Comparison of ENCODE assay signal across 17 mouse cellular contexts in the genomic region with DNA sequence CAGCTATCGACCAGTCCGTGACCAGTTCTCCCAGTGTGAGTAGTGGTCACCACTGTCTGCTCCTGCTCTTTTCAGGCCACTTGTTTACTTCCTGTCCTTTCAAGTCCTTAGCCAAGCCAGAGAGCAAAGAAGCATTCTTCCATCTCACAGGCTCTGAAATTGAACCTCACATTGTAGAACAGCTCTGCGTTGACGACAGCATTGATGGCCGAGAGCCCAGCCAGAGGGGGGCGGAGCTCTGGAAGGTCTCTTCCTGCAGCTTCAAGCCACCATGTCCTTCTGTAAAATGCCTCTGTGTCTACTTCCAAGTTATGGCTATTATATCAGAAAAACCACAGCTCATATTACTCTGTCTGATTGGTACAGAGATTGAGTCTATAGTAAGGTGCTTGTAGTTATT. TPM values are rescaled to one million over a fixed set of nuclear protein-coding genes. Genes with fewer than 3 reads are reported as not detected.
DNase-seq lines count a peak whose midpoint lies in the region; ATAC-seq and TF ChIP-seq lines count a peak whose summit lies in the region.
"Had no signal": no experiment of that assay in that cellular context is flagged by ENCODE, and none has a peak within 500 bp of the region (broad histone marks: within the 10 kb centered on the region; RNA-seq: fewer than 3 reads in every experiment).

No protein-coding gene starts in this region.

- H3K36me3 ChIP-seq in intestine, postnatal 0 days (ENCODE audit: control insufficient read depth, insufficient read depth), result no peaks in the 10 kb centered on the region
- H3K36me3 ChIP-seq: heart, embryonic 13.5 days; hindbrain, embryonic 15.5 days; liver, embryonic 12.5 days had no signal

- 53% methylated on average over 6 of the region's 6 CpGs for WGBS in intestine, postnatal 0 days

- H3K9ac ChIP-seq in intestine, postnatal 0 days (ENCODE audit: low read depth, low read length), result no peak overlapping the region
- H3K9ac ChIP-seq: heart, embryonic 13.5 days; hindbrain, embryonic 15.5 days; liver, embryonic 12.5 days had no signal

- H3K27me3 ChIP-seq in intestine, postnatal 0 days (replicated peaks; ENCODE audit: control insufficient read depth, insufficient read depth, low read length), result no peaks in the 10 kb centered on the region
- H3K27me3 ChIP-seq: CH12.LX; hindbrain, embryonic 15.5 days; liver, embryonic 12.5 days had no signal

- no peak for TF ChIP-seq CTCF in layer of hippocampus, adult 2 months (conservative IDR thresholded peaks at IDR 0.05)
- TF ChIP-seq CTCF in intestine, postnatal 0 days (IDR thresholded peaks at IDR 0.05; ENCODE audit: low read depth), result no peak

- H3K9me3 ChIP-seq in intestine, postnatal 0 days (ENCODE audit: control insufficient read depth), result no peaks in the 10 kb centered on the region
- H3K9me3 ChIP-seq: heart, embryonic 13.5 days; hindbrain, embryonic 15.5 days; liver, embryonic 12.5 days had no signal

- intact Hi-C loops in heart, postnatal 36 days (cut with DNase I), result no loop called here

- no peak overlapping the region for H3K4me3 ChIP-seq in layer of hippocampus, adult 2 months
- H3K4me3 ChIP-seq in intestine, postnatal 0 days (ENCODE audit: low read depth, low read length), result no peak overlapping the region
- H3K4me3 ChIP-seq: erythroblast, embryonic 14.5 days; heart, embryonic 13.5 days; hindbrain, embryonic 15.5 days; liver, embryonic 12.5 days had no signal

- H3K27ac ChIP-seq in layer of hippocampus, adult 2 months, result no peak overlapping the region
- no peak overlapping the region for H3K27ac ChIP-seq in intestine, postnatal 0 days (ENCODE audit: low read depth, low read length)
- H3K27ac ChIP-seq: heart, embryonic 13.5 days; hindbrain, embryonic 15.5 days; liver, embryonic 12.5 days had no signal

- DNase-seq in heart, adult 18-20 months, result peak; percentile 4 to 11
- DNase-seq in heart, postnatal 36 days, result no peak
- peak; percentile 19 for DNase-seq in layer of hippocampus, adult 11-12 months (ENCODE audit: low spot score)
- DNase-seq in layer of hippocampus, adult 2 months (ENCODE audit: low spot score in 2 of 2), result no peak
- DNase-seq in right cerebral cortex, adult 18-20 months, result peak; percentile 26
- no peak for DNase-seq in right cerebral cortex, postnatal 25 days
- DNase-seq: adrenal gland, adult 8-10 months; cerebellum, adult 18-20 months; spleen, adult 18-20 months had no signal

- no peak for ATAC-seq in intestine, postnatal 0 days
- ATAC-seq: liver, embryonic 12.5 days had no signal

- H3K4me1 ChIP-seq in intestine, postnatal 0 days (replicated peaks; ENCODE audit: control insufficient read depth, insufficient read depth, low read length), result no peaks in the 10 kb centered on the region
- H3K4me1 ChIP-seq: hindbrain, embryonic 15.5 days; liver, embryonic 12.5 days had no signal

- H3K4me2 ChIP-seq in intestine, postnatal 0 days (replicated peaks; ENCODE audit: low read depth), result no peak overlapping the region
- H3K4me2 ChIP-seq: hindbrain, embryonic 15.5 days; liver, embryonic 12.5 days had no signal

RNA-seq across cellular contexts. Expression of gene C8b, which starts 19.6 kb away (rescaled TPM):
- not detected for total RNA-seq in heart, adult 18-20 months (2021)
- not detected for total RNA-seq in heart, postnatal 36 days (2021)
- under 1 TPM; 0.26 to 0.27 TPM for total RNA-seq in layer of hippocampus, adult 2 months (2021)
- polyA plus RNA-seq in intestine, postnatal 0 days (2015; fragmentation: Nextera tagmentation; extraction: Ambion mirVana), result 2.9 and 3.0 TPM in 2 replicates
- total RNA-seq: gastrocnemius, adult 8-10 months; megakaryocyte progenitor cell, adult 5-6 weeks had no signal
- polyA plus RNA-seq: erythroblast, embryonic 14.5 days had no signal

Comparison
In these comparisons a context has a peak if more than half of its experiments do, and no peak if none do; other contexts are left out.
1. DNase-seq: peak in heart, adult 18-20 months (2 of 2), layer of hippocampus, adult 11-12 months (single experiment) and right cerebral cortex, adult 18-20 months (single experiment); none in heart, postnatal 36 days (0 of 2), layer of hippocampus, adult 2 months (0 of 2) and right cerebral cortex, postnatal 25 days (single experiment).